Mouse (Mus musculus) lung, postnatal 0 days (tissue): Measurements from ENCODE around the gene Hspa2. TPM values are rescaled to one million over a fixed set of nuclear protein-coding genes. Genes with fewer than 3 reads are reported as not detected.

Source experiments
- ATAC-seq: fragments of 200-750 bp; cut with Nextera tagmentation; 2 replicates; pipeline ENCODE4 v1.8.0; 2017; ENCODE audit warnings: moderate library complexity
- DNase-seq: peaks from one replicate; pipeline ENCODE4 v3.0.0-alpha.2; 2016; ENCODE audit warnings: low spot score
- H3K27ac ChIP-seq: fragments of 300-500 bp; sonication (generic); 2 replicates; pipeline ENCODE4 v1.5.1; 2014; ENCODE audit warnings: antibody characterized with exemption, mild to moderate bottlenecking, low read length, mixed read lengths
- H3K27me3 ChIP-seq: fragments of 300-500 bp; sonication (generic); replicated peaks from 2 replicates; pipeline ENCODE4 v1.6.1; 2014; ENCODE audit warnings: low read length, mixed read lengths; ENCODE audit not compliant: insufficient read depth
- H3K36me3 ChIP-seq: fragments of 300-500 bp; sonication (generic); 2 replicates; pipeline ENCODE4 v1.6.1; 2014; ENCODE audit warnings: low read length, mixed read lengths; ENCODE audit not compliant: insufficient read depth
- H3K4me1 ChIP-seq: fragments of 300-500 bp; sonication (generic); 2 replicates; pipeline ENCODE4 v1.6.1; 2014; ENCODE audit warnings: antibody characterized with exemption, low read depth, low read length, mixed read lengths; ENCODE audit not compliant: insufficient read depth
- H3K4me2 ChIP-seq: fragments of 300-500 bp; sonication (generic); replicated peaks from 2 replicates; pipeline ENCODE4 v1.6.1; 2014; ENCODE audit warnings: low read depth, mild to moderate bottlenecking, low read length, moderate library complexity, mixed read lengths
- H3K4me3 ChIP-seq: fragments of 300-500 bp; sonication (generic); 2 replicates; pipeline ENCODE4 v1.5.1; 2014; ENCODE audit warnings: low read depth, low read length
- H3K9ac ChIP-seq: fragments of 300-500 bp; sonication (generic); replicated peaks from 2 replicates; pipeline ENCODE4 v1.6.1; 2014; ENCODE audit warnings: low read depth, mild to moderate bottlenecking
- H3K9me3 ChIP-seq: fragments of 300-500 bp; sonication (generic); 2 replicates; pipeline ENCODE4 v1.6.1; 2016; ENCODE audit warnings: low read length, mixed read lengths
- CTCF ChIP-seq: IDR thresholded peaks from 2 replicates; pipeline ENCODE4 v1.5.1; 2016; ENCODE audit warnings: antibody characterized with exemption, mild to moderate bottlenecking
- EP300 ChIP-seq: IDR thresholded peaks from 2 replicates; pipeline ENCODE4 v1.6.1; 2016; ENCODE audit warnings: antibody characterized with exemption, mild to moderate bottlenecking, control low read depth
- WGBS: fragments of 180-500 bp; shearing (Covaris S2); extraction: QIAGEN DNeasy Blood & Tissue Kit; methylation state at CpG from one replicate; pipeline ENCODE4 v1.1.7; 2014; 5-methylcytosine and 5-hydroxymethylcytosine counted together
- polyA plus RNA-seq: library from polyadenylated mRNA; unstranded; fragments of >200 nt; fragmentation: Nextera tagmentation; extraction: Ambion mirVana; gene quantifications from 2 replicates; pipeline ENCODE4 v1.2.1, GENCODE M21; 2015

Gene Hspa2
- polyA plus RNA-seq, 1 experiment from 2014 or later, result 25.0 TPM

GRCm38 (mm10) chr12:76391595-76392271 is 12.2 kb upstream of the Hspa2 start:
- no peaks in the 10 kb centered on the region for H3K9me3 ChIP-seq
- H3K4me3 ChIP-seq, result no peak overlapping the region
- H3K4me2 ChIP-seq, result no peak overlapping the region
- H3K27ac ChIP-seq, result no peak overlapping the region
- no peaks in the 10 kb centered on the region for H3K4me1 ChIP-seq
- H3K9ac ChIP-seq, result no peak overlapping the region
- ATAC-seq (no peak), DNase-seq (no peak)
- H3K36me3 ChIP-seq, result no peaks in the 10 kb centered on the region
- peak; percentile 13; the same call in 1 of the 2 replicates for TF ChIP-seq CTCF
- no peak for TF ChIP-seq EP300
- WGBS, result 72% methylated on average over 3 of the region's 3 CpGs
- H3K27me3 ChIP-seq, result no peaks in the 10 kb centered on the region

- 61% methylated on average over 5 of the region's 5 CpGs for WGBS
- H3K27me3 ChIP-seq, result no peaks in the 10 kb centered on the region
- H3K9me3 ChIP-seq, result no peaks in the 10 kb centered on the region
- no peak overlapping the region for H3K4me3 ChIP-seq
- peak; percentile 71 for ATAC-seq
- H3K4me2 ChIP-seq, result no peak overlapping the region
- H3K36me3 ChIP-seq, result no peaks in the 10 kb centered on the region
- H3K9ac ChIP-seq, result no peak overlapping the region
- H3K27ac ChIP-seq, result no peak overlapping the region
- H3K4me1 ChIP-seq, result no peaks in the 10 kb centered on the region
- peak; percentile 71 for DNase-seq
- peak; percentile 83 for TF ChIP-seq EP300
- TF ChIP-seq CTCF, result no peak
These were observed 11.0 kb upstream of the Hspa2 start for GRCm38 (mm10) chr12:76392979-76393378.

GRCm38 (mm10) chr12:76397281-76397680 is 6.7 kb upstream of the Hspa2 start:
- DNase-seq (no peak), ATAC-seq (no peak)
- no peaks in the 10 kb centered on the region for H3K4me1 ChIP-seq

GRCm38 (mm10) chr12:76401674-76402073 is 2.3 kb upstream of the Hspa2 start:
- no peak for DNase-seq
- H3K4me3 ChIP-seq, result no peak overlapping the region
- H3K4me1 ChIP-seq, result peaks cover 12% of the 10 kb centered on the region; the same call in 1 of the 2 replicates
- no peak overlapping the region for H3K4me2 ChIP-seq
- H3K9ac ChIP-seq, result no peak overlapping the region
- H3K27ac ChIP-seq, result no peak overlapping the region
- H3K9me3 ChIP-seq, result no peaks in the 10 kb centered on the region
- no peak for ATAC-seq
- TF ChIP-seq CTCF (peak; percentile 49), EP300 (no peak)
- H3K27me3 ChIP-seq, result peaks cover 17% of the 10 kb centered on the region; the same call in 1 of the 2 replicates
- H3K36me3 ChIP-seq, result no peaks in the 10 kb centered on the region
- WGBS, result 51% methylated on average over 3 of the region's 3 CpGs

More at GRCm38 (mm10) chr12:76397281-76397680, 6.7 kb upstream of the Hspa2 start:
- Histone ChIP-seq H3K4me3 (no peak overlapping the region), H3K36me3 (no peaks in the 10 kb centered on the region), H3K27me3 (no peaks in the 10 kb centered on the region), H3K9me3 (no peaks in the 10 kb centered on the region), H3K27ac (no peak overlapping the region), H3K9ac (no peak overlapping the region), H3K4me2 (no peak overlapping the region)
- TF ChIP-seq CTCF (no peak), EP300 (no peak)
- 86% methylated on average over 5 of the region's 5 CpGs for WGBS

GRCm38 (mm10) chr12:76402991-76403885 is 738 bp upstream of the Hspa2 start:
- Histone ChIP-seq H3K9me3 (no peaks in the 10 kb centered on the region), H3K36me3 (no peaks in the 10 kb centered on the region), H3K9ac (peak overlapping the region; percentile 55), H3K4me2 (peak overlapping the region; percentile 79), H3K27ac (peak overlapping the region; percentile 90), H3K4me3 (peak overlapping the region; percentile 62), H3K4me1 (peaks cover 12% of the 10 kb centered on the region; the same call in 1 of the 2 replicates), H3K27me3 (peaks cover 17% of the 10 kb centered on the region; the same call in 1 of the 2 replicates)
- ATAC-seq, result peak; percentile 80
- 4% methylated on average over 45 of the region's 54 CpGs for WGBS
- TF ChIP-seq EP300 (no peak), CTCF (no peak)
- peak; percentile 94 for DNase-seq

GRCm38 (mm10) chr12:76404836-76405182 is 833 bp downstream of the Hspa2 start:
- Histone ChIP-seq H3K4me3 (peak overlapping the region; percentile 62), H3K9me3 (no peaks in the 10 kb centered on the region), H3K27ac (no peak overlapping the region), H3K36me3 (no peaks in the 10 kb centered on the region), H3K27me3 (peaks cover 17% of the 10 kb centered on the region; the same call in 1 of the 2 replicates), H3K9ac (no peak overlapping the region), H3K4me1 (peaks cover 12% of the 10 kb centered on the region; the same call in 1 of the 2 replicates), H3K4me2 (peak overlapping the region; percentile 79)
- WGBS, result 9% methylated on average over 19 of the region's 20 CpGs
- no peak for TF ChIP-seq CTCF
- TF ChIP-seq EP300, result no peak
- DNase-seq, result no peak
- ATAC-seq, result no peak
